Mouse (Mus musculus) gastrocnemius, adult 2 months (tissue): ENCODE measurements around the gene Rab31. TPM values are rescaled to one million over a fixed set of nuclear protein-coding genes. Genes with fewer than 3 reads are reported as not detected.

Experiments
- DNase-seq: peaks from one replicate; pipeline ENCODE4 v3.0.0; 2022
- H3K27ac ChIP-seq: fragments of 200-600 bp; 2 replicates; pipeline ENCODE4 v1.8.1; 2022; ENCODE audit warnings: mild to moderate bottlenecking
- H3K4me3 ChIP-seq: fragments of 200-600 bp; 2 replicates; pipeline ENCODE4 v1.8.1; 2022; ENCODE audit warnings: mild to moderate bottlenecking, moderate library complexity
- CTCF ChIP-seq: fragments of 200-600 bp; IDR thresholded peaks from 2 replicates; pipeline ENCODE4 v1.8.1; 2022; ENCODE audit warnings: antibody characterized with exemption, mild to moderate bottlenecking, moderate library complexity
- intact Hi-C: fragments of 180-260 bp; cut with DNase I; formaldehyde crosslinking; loops from one replicate; pipeline ENCODE4 v1.15.1; 2025
- long read RNA-seq, 2 experiments: library from polyadenylated mRNA; stranded (forward); transcript quantifications; one replicate each; pipeline ENCODE4 v2.0.0; 2021
- total RNA-seq, 2 experiments: library from RNA; stranded (reverse); gene quantifications; 2 replicates each; pipeline ENCODE4 v1.2.3; 2021

The Rab31 gene
- 1 to 10 TPM; 3.4 to 7.4 TPM for total RNA-seq
- long read RNA-seq, experiment 1, transcript Rab31-201 (7 exons, 3,473 nt), result major isoform, 11 of 13 reads
- long read RNA-seq, experiment 1, partial matches to known transcripts, result 0 of 13 reads
- long read RNA-seq, experiment 1, other reads (novel, unspliced or antisense), result 2 of 13 reads
- long read RNA-seq, experiment 2, partial matches to known transcripts, result 0 of 3 reads
- long read RNA-seq, experiment 2, other reads (novel, unspliced or antisense), result 0 of 3 reads

DNA sequence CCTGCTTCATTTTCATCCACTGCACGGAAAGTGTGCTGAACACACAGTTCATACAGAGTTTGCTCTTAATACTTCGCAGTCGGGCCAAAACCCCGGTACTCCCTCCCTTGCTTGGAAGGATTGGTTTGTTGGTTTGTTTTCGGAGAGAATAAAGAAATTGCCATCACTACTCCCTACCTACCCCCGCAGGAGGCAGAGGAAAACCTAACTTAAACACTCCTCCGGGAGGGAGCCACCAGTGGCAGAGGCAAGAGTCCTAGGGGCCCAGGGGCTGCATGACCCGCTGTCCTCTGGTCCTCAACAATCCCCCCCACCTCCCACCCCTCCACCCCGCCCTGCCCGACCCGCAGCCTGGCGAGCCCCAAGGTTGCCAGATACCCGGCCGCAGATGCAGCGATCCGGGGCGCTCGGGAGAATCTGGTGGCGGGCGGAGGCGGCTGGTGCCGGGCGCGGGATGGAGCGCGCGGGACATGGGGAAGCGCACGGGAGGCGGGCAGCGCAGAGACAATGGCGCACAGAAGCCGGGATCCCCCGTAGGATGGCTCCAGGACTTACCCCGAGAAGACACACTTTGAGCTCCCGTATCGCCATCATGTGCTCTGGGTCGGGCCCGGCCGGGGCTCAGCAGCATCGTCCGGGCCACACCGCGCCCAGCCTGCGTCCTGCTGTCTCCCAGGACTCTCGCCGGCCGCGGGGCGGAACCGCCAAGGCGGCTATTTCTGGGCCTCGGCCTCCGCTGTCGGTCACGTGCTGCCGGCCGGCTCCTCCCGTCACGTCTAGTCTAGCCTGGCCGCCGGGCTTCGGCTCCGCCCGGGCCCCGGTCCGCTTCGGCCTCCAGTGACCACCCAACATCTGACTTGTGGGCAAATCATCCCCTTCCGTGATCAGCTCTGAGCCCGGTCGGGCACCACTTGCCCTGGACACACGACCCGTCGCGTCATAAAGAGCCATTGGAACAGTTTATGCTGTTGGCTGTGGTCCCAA is at the start of gene Rab31:
Gene Rab31 (minus strand): TSS at position 802 of the 984 bp plus-strand sequence.
- Histone ChIP-seq H3K27ac (peak within 1 kb of the TSS; percentile 88), H3K4me3 (peak within 1 kb of the TSS; percentile 94)
- DNase-seq, result peak; percentile 95
- intact Hi-C loops, result loop anchor here (5.0 kb wide), 2 partner anchors 65 to 160 kb away; partner anchors contain the start of gene Vapa
- no peak for TF ChIP-seq CTCF

DNA sequence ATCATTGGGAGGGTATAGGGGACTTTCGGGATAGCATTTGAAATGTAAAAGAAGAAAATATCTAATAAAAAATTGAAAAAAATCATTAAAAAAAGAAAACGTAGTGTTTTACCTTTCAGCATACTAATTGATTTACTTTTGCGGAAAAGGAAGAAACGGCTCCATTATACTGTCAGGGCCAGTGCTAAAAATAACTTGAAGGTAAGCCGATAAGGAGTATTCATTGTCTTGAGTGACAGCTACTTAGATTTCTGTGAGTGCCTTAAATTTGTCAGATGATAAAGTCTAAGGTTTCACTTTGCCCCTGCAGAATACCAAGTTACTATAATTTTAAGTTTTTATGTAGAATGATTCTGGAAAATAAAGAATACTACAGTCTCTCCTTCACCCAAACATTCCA is 47.6 kb upstream of the Rab31 start:
- Histone ChIP-seq H3K27ac (no peak overlapping the region; the same call in 1 of the 2 replicates), H3K4me3 (no peak overlapping the region)
- no peak for DNase-seq
- TF ChIP-seq CTCF, result no peak
- intact Hi-C loops, result no loop called here

DNA sequence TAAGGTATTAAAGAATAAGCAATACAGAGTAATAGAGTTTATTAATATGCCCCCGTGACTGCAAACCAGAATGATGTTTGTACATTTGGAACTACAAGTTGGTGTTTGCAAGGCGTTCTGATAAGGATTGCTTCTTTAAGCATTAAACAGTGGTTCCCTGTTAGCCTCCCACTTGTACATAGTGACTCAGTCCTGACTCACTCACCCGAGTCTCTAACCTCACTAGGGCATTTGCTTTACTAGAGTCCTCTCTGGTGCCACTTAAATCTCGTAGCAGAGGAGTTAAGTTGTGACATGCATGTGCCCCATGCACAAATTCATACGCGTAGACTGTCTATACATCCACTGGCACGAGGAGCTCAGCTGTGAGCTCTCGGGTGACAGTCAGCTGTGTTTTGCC is 41.2 kb upstream of the Rab31 start:
- no peak overlapping the region for H3K27ac ChIP-seq
- no peak for DNase-seq
- no peak overlapping the region for H3K4me3 ChIP-seq
- TF ChIP-seq CTCF, result no peak
- intact Hi-C loops, result no loop called here

DNA sequence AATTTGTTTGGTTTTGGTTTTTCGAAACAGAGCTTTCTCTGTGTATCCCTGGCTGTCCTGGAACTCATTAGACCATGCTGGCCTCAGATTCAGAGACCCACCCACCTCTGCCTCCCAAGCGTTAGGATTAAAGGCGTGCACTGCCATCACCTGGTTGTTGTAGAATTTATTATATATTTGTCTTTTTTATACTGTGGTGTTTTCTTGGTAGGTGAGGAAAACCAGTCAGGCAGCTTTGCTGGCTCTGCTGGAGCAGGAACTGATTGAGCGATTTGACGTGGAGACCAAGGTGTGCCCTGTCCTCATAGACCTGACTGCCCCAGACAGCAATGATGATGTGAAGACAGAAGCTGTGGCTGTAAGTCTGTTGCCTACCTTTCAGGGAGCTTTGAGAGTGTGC is 38.5 kb upstream of the Rab31 start:
- DNase-seq, result no peak
- intact Hi-C loops, result no loop called here
- Histone ChIP-seq H3K27ac (no peak overlapping the region), H3K4me3 (no peak overlapping the region)
- TF ChIP-seq CTCF, result no peak

DNA sequence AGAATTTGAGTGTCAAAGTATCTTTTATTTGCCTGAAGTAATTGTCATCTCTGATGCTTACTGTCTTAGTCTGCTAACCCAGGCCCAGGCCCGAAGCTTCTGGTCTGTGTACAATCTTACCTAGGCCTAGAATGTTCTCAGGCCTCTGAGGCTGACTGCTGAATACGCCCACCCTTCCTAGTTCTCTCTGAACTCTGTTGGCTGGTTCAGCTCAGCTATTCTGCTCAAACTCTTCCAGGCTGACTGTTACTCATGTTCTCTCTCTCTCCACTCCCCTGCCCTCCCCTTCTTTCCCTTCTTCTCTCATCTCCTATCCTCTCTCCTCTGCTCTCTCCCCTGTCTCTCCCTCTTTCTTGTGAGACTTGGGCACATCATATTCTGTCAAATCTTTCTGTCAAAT is 33.9 kb upstream of the Rab31 start:
- peak overlapping the region; percentile 86 for H3K27ac ChIP-seq
- intact Hi-C loops, result no loop called here
- H3K4me3 ChIP-seq, result peak overlapping the region; percentile 32
- TF ChIP-seq CTCF, result no peak
- no peak for DNase-seq

DNA sequence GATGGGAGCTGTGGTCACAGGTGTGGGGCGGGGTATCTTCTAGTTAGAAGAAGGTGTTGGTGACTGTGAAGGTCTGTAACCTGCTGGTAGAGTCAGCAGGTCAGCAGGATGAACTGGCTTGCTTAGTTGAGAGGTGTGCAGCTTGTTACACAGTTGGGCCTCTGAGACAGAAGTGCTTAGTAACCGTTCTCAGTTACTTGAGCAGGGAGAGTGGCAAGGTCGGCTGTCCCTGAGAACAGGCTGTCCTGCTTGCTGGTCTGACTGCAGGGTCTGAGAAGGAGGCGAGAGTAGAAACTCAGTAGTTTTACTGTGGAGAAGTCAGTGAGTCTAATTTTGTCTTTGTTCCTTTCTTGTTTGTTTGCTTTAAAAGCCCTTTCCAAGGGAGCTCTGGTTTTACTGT is 33.4 kb upstream of the Rab31 start:
- intact Hi-C loops, result no loop called here
- Histone ChIP-seq H3K27ac (peak overlapping the region; percentile 86), H3K4me3 (peak overlapping the region; percentile 32)
- DNase-seq, result peak; percentile 65
- no peak for TF ChIP-seq CTCF

DNA sequence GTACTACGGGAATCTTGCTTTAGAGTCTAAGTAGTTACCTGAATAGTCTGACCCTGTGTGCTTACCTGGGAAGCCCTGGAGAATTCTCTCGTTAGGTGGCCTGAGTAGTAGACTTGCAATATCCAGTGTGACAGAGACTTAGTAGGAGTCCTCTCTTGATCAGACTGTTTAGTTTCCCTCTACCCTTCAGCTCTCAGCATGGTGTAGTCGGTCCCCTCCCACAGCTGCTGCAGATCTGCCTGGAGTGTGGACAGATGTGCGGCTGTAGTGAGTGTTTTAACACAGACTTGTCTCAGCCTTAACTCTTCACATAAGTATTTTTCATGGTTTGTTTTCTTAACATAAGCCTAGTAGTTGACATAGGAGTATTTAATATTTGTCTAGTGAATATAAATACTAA is 29.5 kb upstream of the Rab31 start:
- H3K27ac ChIP-seq, result no peak overlapping the region; the same call in 1 of the 2 replicates
- intact Hi-C loops, result no loop called here
- DNase-seq, result no peak
- H3K4me3 ChIP-seq, result no peak overlapping the region
- TF ChIP-seq CTCF, result no peak

- no peak overlapping the region for H3K27ac ChIP-seq
- intact Hi-C loops, result no loop called here
- no peak for TF ChIP-seq CTCF
- no peak overlapping the region for H3K4me3 ChIP-seq
- no peak for DNase-seq
Observed at GRCm38 (mm10) chr17:65800451-65800850, 27.9 kb upstream of the Rab31 start.

DNA sequence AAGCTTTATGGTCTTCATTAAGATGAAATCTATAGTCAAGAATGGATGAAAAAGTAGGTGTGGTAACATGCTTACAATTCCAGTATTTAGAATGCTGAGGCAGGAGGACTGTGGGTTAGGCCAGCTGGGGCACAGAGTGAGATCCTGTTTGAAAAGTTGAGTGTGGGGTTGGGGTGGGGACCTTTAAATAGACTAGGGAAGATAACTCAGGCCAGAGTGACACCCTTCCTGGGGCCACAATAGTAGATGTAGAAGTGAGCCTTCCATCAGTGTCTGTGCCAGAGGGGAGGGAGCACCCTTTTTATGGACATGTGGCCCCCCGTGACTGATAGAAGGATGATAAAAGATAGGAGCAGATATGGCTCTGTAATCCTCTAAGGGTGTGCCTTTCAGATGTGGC is 26.8 kb upstream of the Rab31 start:
- no peak for TF ChIP-seq CTCF
- H3K4me3 ChIP-seq, result no peak overlapping the region
- no peak for DNase-seq
- intact Hi-C loops, result no loop called here
- H3K27ac ChIP-seq, result 0 out of 2 replicates have a peak overlapping the region, but pooled peaks have one; percentile 16

DNA sequence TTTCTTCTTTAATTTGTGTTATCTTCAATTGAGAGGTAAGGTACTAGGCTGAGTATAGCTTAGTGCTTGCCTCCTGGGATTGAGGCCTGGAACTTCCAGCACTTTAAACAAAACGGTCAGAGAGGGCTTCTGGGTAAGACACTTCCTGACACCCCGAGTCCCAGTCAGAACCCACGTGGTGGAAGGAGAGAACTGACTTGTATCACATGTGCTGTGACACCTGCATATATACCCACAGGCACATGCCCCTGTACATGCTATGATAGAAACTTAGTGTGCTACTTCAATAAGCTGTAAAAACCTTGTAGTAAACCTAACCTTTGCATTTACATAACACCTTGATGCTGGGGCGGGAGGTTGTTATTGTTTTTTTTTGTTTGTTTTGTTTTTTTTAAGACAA is 25.9 kb upstream of the Rab31 start:
- DNase-seq, result no peak
- Histone ChIP-seq H3K27ac (no peak overlapping the region), H3K4me3 (no peak overlapping the region)
- TF ChIP-seq CTCF, result no peak
- intact Hi-C loops, result no loop called here

GRCm38 (mm10) chr17:65796056-65796455 is 23.5 kb upstream of the Rab31 start:
- Histone ChIP-seq H3K4me3 (no peak overlapping the region), H3K27ac (no peak overlapping the region)
- intact Hi-C loops, result no loop called here
- no peak for TF ChIP-seq CTCF
- DNase-seq, result no peak

DNA sequence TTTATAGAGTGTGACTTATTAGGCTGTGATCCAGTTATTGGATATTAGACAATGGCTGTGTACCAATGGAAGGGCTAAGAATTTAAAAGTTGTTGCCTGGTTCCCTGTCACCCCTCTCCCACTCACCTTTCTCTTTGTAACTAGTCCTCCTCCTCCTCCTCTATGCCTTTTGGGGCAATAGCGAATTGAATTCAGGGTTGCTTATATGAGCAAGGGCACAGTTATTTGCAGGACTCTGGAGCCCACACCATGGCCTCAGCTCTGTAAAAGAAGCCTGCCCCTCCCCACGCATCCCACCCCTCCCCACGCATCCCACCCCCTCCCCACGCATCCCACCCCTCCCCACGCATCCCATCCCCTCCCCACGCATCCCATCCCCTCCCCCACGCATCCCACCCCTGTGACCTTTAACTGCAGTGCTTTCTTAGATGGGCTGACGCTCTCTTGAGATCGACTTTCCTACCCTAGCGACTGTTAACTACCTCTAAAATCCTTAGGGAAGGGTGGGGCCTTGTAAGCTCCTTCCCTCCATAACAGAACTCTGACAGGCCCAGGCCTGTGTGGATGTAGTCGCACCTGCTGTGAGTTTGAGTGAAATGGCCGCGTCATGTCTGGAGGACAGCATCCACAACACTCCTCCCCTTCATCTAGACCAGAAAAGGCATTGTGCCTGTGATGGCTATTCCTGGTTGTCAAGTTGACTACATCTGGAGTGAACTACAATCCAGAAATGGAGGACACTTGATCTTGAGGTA is 21.7 kb upstream of the Rab31 start:
- DNase-seq, result no peak
- Histone ChIP-seq H3K4me3 (no peak overlapping the region), H3K27ac (no peak overlapping the region)
- TF ChIP-seq CTCF, result no peak
- intact Hi-C loops, result no loop called here
